Mouse (Mus musculus) C2C12 (cell line): ENCODE data around the gene Zfp157. TPM values are rescaled to one million over a fixed set of nuclear protein-coding genes. Genes with fewer than 3 reads are reported as not detected.
"Not testable (repeated sequence)": the region's sequence is repeated elsewhere in the genome, so short reads cannot be mapped to it uniquely, and the experiment has no call there.

Source experiments
- H3K27me3 ChIP-seq: one replicate; pipeline ENCODE4 v1.6.1; 2011; ENCODE audit not compliant: control insufficient read depth, insufficient read depth, insufficient read length
- H3K36me3 ChIP-seq: one replicate; pipeline ENCODE4 v1.6.1; 2011; ENCODE audit not compliant: control insufficient read depth, insufficient read depth
- H3K4me3 ChIP-seq: one replicate; pipeline ENCODE4 v1.5.1; 2011; ENCODE audit warnings: mild to moderate bottlenecking, control low read depth; ENCODE audit not compliant: poor library complexity, insufficient read depth, severe bottlenecking
- H3K79me2 ChIP-seq: one replicate; pipeline ENCODE4 v1.6.1; 2011; ENCODE audit not compliant: control insufficient read depth, insufficient read depth
- H3K79me3 ChIP-seq: one replicate; pipeline ENCODE4 v1.6.1; 2011; ENCODE audit warnings: low read depth, control low read depth
- H3ac ChIP-seq: one replicate; pipeline ENCODE3; 2011; ENCODE audit warnings: low read depth; ENCODE audit not compliant: control insufficient read depth, insufficient read length
- CEBPB ChIP-seq: IDR thresholded peaks from one replicate; pipeline ENCODE4 v1.6.1; 2011; ENCODE audit warnings: low read depth, mild to moderate bottlenecking, control low read depth, moderate library complexity
- CTCF ChIP-seq: IDR thresholded peaks from one replicate; pipeline ENCODE4 v1.5.1; 2011; ENCODE audit not compliant: control insufficient read depth, insufficient read depth, insufficient read length
- FOSL1 ChIP-seq: IDR thresholded peaks from one replicate; pipeline ENCODE4 v1.8.0; 2011; ENCODE audit warnings: mild to moderate bottlenecking, low read length; ENCODE audit not compliant: poor library complexity, insufficient read depth, severe bottlenecking
- MAX ChIP-seq: IDR thresholded peaks from one replicate; pipeline ENCODE4 v1.6.1; 2011; ENCODE audit warnings: mild to moderate bottlenecking, control low read depth
- MYOD1 ChIP-seq: IDR thresholded peaks from one replicate; pipeline ENCODE4 v1.6.1; 2011; ENCODE audit warnings: low read depth; ENCODE audit not compliant: control insufficient read depth, insufficient read length
- MYOG ChIP-seq: IDR thresholded peaks from one replicate; pipeline ENCODE4 v1.6.1; 2011; ENCODE audit not compliant: control insufficient read depth, insufficient read length; ENCODE audit errors: extremely low read depth
- USF1 ChIP-seq: IDR thresholded peaks from one replicate; pipeline ENCODE4 v1.6.1; 2011; ENCODE audit warnings: low read depth, mild to moderate bottlenecking, control low read depth, moderate library complexity
- long read RNA-seq, 2 experiments: library from polyadenylated mRNA; unstranded; transcript quantifications; one replicate each; pipeline ENCODE4 v2.0.0; 2019 to 2020
- polyA plus RNA-seq: library from polyadenylated mRNA; unstranded; fragments of >200 nt; fragmentation: generic; extraction: Trizol; gene quantifications from one replicate; pipeline ENCODE4 v1.2.1, GENCODE M21; 2012; ENCODE audit warnings: missing spikeins

Gene Zfp157
- polyA plus RNA-seq = 2.0 TPM
- long read RNA-seq, experiment 1, full-length matches to known transcripts = 3 of 3 reads
- long read RNA-seq, experiment 1, partial matches to known transcripts = 0 of 3 reads
- long read RNA-seq, experiment 1, other reads (novel, unspliced or antisense) = 0 of 3 reads
- long read RNA-seq, experiment 2, full-length matches to known transcripts = 39 of 48 reads
- long read RNA-seq, experiment 2, partial matches to known transcripts = 0 of 48 reads
- long read RNA-seq, experiment 2, other reads (novel, unspliced or antisense) = 9 of 48 reads

DNA sequence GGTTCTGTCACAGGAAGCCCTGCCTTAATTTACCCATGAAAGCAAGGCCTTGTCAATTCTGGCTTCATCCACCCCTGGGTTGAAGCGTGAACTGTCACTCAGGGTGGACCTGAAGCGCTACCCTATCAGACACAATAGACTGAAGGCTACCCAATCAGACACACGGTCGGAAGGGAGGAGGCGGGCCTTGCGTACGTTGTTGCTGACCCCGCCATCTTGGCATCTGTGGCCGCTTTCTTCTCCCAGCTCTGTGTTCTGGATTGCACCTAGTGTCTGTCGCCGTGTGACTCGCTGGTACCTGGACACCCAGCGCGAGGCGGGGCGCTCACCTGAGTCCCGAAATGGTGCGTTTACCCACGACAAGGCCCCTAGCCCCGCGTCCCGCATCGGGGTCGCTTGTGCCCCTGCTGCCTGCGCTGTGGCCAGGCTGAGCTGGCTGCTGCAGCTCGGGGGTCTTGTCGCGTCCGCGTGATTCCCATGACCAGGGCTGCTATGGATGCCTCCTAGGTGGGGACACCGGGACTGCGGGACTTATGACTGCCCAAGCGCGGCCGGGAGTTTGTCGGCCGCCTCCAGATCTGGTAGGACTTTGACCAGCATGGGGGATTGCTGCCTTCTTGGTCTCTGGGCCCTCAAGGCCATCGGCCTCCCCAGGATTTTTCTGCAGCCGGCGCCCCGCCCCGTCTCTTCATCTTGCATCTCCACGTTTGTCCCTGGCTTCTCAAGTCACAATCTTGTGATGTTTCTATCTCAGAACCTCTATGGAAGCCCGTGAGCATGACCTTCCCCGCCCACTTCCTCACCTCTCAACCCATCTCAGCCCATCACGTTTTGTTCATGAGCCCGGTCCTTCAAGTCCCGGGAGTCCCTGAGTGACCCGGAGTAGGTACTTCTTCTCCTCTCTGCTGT, at the start of gene Zfp157:
TSS of gene Zfp157 (plus strand) at position 183 of the 909 bp plus-strand sequence.
- no peak for TF ChIP-seq CEBPB
- no peak for TF ChIP-seq MYOG
- TF ChIP-seq USF1 = no peak
- no peak for TF ChIP-seq MYOD1
- TF ChIP-seq CTCF = no peak
- no peak for TF ChIP-seq FOSL1
- TF ChIP-seq MAX = no peak
- peak within 1 kb of the TSS; percentile 67 for H3ac ChIP-seq
- H3K4me3 ChIP-seq = peak within 1 kb of the TSS; percentile 68
- no peaks in the 10 kb centered on the region for H3K27me3 ChIP-seq
- peaks cover 40% of the 10 kb centered on the region for H3K79me2 ChIP-seq
- H3K79me3 ChIP-seq = peaks cover 31% of the 10 kb centered on the region
- peaks cover 27% of the 10 kb centered on the region for H3K36me3 ChIP-seq

DNA sequence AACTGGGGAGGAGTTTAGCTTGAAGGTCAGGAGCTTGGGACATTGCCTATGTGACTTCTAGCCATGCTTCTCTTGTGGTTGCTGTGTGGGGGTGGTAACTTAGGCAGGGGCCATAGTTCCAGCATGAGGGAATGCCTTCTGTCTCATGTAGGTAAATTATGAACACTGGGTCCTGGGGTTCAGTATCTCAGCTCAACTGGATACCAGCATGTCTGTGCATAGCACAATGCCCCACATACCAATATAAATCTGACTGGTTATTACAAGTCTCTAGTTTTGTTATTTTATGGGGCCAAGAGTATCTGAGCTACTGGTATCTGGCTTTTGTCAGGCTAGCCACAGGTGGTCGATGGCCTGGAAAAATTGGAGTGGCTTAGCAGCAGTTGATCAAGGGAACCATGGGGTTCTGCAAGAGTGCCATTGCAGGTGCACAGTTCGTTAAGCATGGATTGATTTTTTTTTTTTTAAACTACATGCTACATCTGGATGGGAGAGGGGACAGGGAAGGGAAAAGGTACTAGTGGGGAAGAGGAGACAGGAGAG, 43.4 kb upstream of the Zfp157 start:
- H3K4me3 ChIP-seq = no peak overlapping the region
- no peaks in the 10 kb centered on the region for H3K79me2 ChIP-seq
- no peaks in the 10 kb centered on the region for H3K79me3 ChIP-seq
- TF ChIP-seq FOSL1 (no peak), CEBPB (no peak), CTCF (no peak), MYOD1 (no peak), USF1 (no peak), MYOG (no peak), MAX (no peak)
- no peaks in the 10 kb centered on the region for H3K36me3 ChIP-seq
- H3K27me3 ChIP-seq = no peaks in the 10 kb centered on the region
- no peak overlapping the region for H3ac ChIP-seq

DNA sequence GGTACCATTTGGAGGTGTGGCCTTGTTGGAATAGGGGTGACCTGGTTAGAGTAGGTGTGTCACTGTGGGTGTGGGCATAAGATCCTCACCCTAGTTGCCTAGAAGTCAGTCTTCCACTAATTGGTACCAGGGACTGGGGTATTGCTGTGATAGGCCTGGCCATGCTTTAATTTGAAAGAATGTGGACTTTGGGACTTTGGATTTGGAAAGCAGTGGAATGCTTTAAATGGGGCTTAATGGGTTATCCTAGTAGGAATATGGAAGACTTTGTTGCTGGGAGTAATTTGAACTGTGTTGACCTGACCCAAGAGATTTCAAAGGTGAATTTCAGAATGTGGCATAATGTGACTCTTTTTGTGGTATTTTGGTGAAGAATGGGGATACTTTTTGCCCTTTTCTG, 40.8 kb upstream of the Zfp157 start:
- not testable (repeated sequence) for H3K27me3 ChIP-seq, H3ac ChIP-seq, H3K79me2 ChIP-seq, H3K4me3 ChIP-seq, H3K79me3 ChIP-seq, H3K36me3 ChIP-seq

DNA sequence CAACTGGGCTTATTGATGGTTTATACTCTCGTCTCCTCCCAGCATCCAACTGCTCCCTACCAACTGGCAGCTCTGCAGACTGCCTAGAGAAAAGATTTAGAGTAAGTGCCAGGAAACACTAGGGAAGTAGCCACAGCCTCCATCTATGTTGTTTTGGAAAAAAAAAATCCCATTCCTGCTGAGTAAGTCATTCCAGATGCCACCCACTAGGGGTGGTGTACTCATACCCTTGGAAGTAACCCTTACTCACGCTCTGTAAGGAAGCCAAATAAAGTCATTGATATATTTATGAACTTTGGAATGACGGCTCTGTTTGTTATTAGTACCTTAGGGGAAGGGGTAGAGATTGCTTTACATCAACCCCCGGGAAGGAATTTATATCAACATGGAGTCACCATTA, 17.1 kb downstream of the Zfp157 start:
- TF ChIP-seq MAX (no peak), MYOD1 (no peak), CEBPB (no peak), FOSL1 (no peak), CTCF (no peak), MYOG (no peak), USF1 (no peak)
- H3K79me3 ChIP-seq = peaks cover 1% of the 10 kb centered on the region
- no peak overlapping the region for H3ac ChIP-seq
- H3K36me3 ChIP-seq = peaks cover 40% of the 10 kb centered on the region
- no peaks in the 10 kb centered on the region for H3K27me3 ChIP-seq
- H3K4me3 ChIP-seq = no peak overlapping the region
- H3K79me2 ChIP-seq = no peaks in the 10 kb centered on the region

DNA sequence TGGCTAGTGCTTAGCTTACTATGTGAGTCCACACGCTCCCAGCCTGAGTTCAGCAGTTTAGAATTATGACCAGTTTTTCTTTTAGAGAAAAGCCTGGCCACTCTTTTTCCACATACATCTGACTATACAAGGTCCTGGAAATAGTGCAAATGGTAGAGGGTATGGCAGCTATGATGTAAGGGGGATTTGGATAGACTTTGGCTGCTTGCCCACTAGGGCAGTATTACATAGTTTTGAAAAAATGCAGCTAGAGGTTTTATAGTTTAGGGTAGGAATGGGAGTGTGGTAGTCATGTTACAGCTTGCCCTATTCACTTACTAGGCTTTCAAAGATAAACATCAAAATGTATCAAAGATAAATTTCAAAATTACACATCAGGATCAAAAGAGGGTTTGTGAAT, 17.8 kb downstream of the Zfp157 start:
- Histone ChIP-seq H3K79me3 (peaks cover 1% of the 10 kb centered on the region), H3K27me3 (no peaks in the 10 kb centered on the region), H3K4me3 (no peak overlapping the region), H3K36me3 (peaks cover 33% of the 10 kb centered on the region), H3K79me2 (no peaks in the 10 kb centered on the region), H3ac (no peak overlapping the region)
- TF ChIP-seq MYOD1 = no peak
- TF ChIP-seq CTCF = no peak
- no peak for TF ChIP-seq USF1
- TF ChIP-seq CEBPB = no peak
- no peak for TF ChIP-seq FOSL1
- TF ChIP-seq MYOG = no peak
- no peak for TF ChIP-seq MAX

DNA sequence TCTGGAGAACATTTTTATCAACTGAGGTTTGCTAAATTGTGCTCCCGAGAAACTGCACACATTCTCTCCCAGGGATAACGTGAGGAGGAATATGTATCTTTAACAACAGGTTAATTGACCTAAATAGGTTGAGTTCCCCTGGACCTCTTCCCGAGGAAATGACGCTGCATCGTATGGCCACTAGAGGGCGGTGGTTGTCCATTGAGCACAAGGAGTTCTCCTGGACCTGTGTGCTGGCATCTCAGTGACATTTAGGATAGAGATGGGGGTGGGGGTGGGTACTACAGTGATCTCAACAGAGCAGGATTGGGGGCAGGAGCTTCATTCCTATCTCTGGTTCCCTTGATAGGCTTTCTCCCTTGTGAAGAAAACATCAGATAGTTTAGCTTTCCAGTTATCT, 32.3 kb downstream of the Zfp157 start:
- no peaks in the 10 kb centered on the region for H3K27me3 ChIP-seq
- TF ChIP-seq MYOD1 = no peak
- TF ChIP-seq CEBPB = no peak
- no peak for TF ChIP-seq USF1
- no peak for TF ChIP-seq FOSL1
- no peak for TF ChIP-seq MYOG
- peak; percentile 63 for TF ChIP-seq CTCF
- TF ChIP-seq MAX = no peak
- H3ac ChIP-seq = no peak overlapping the region
- no peaks in the 10 kb centered on the region for H3K79me2 ChIP-seq
- no peaks in the 10 kb centered on the region for H3K36me3 ChIP-seq
- no peak overlapping the region for H3K4me3 ChIP-seq
- no peaks in the 10 kb centered on the region for H3K79me3 ChIP-seq

DNA sequence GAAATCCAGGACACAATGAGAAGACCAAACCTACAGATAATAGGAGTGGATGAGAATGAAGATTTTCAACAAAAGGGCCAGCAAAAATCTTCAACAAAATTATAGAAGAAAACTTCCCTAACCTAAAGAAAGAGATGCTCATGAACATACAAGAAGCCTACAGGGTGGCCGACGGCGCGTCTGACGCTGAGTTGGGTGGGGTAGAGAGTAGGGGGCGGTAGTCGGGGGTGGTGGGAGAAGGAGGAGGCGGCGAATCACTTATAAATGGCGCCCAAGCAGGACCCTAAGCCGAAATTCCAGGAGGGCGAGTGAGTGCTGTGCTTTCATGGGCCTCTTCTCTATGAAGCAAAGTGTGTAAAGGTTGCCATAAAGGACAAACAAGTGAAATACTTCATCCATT, 63.3 kb downstream of the Zfp157 start:
- not testable (repeated sequence) for H3K79me3 ChIP-seq, H3ac ChIP-seq, H3K36me3 ChIP-seq, H3K79me2 ChIP-seq, H3K27me3 ChIP-seq, H3K4me3 ChIP-seq
